21 mouse cellular contexts compared by ENCODE assay signal in the genomic region with DNA sequence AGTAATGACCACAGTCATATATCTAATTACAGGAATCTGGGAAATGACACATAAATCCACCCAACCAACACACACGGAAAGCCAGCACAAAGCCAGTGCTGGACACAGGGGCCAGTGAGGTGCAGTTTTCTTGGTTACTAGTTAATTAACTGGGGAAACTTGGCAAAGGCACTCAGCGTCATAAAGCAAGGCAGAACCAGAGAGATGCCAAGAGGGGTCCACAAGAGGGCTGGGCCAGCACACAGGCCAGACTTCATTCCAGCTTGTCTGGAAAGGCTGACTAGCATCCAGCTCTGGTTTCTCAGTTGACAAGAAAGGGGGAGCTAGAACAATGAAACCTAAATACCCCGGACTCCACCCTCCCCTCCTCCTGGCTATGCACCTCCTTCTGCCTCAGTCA. TPM values are rescaled to one million over a fixed set of nuclear protein-coding genes. Genes with fewer than 3 reads are reported as not detected.
DNase-seq lines count a peak whose midpoint lies in the region; ATAC-seq and TF ChIP-seq lines count a peak whose summit lies in the region.
"Had no signal": no experiment of that assay in that cellular context is flagged by ENCODE, and none has a peak within 500 bp of the region (broad histone marks: within the 10 kb centered on the region; RNA-seq: fewer than 3 reads in every experiment).

No protein-coding gene starts in this region.

- H3K4me3 ChIP-seq in forebrain, embryonic 14.5 days (ENCODE audit: low read depth, low read length): no peak overlapping the region
- H3K4me3 ChIP-seq in forebrain, embryonic 11.5 days (ENCODE audit: low read depth, low read length): no peak overlapping the region
- H3K4me3 ChIP-seq: hindbrain, embryonic 12.5 days; midbrain, embryonic 10.5 days; myocyte had no signal

- no peak for TF ChIP-seq CTCF in brain, embryonic 14.5 days (IDR thresholded peaks at IDR 0.05; ENCODE audit: borderline replicate concordance, extremely low read depth, insufficient read depth, insufficient read length)

- ATAC-seq in forebrain, embryonic 14.5 days: peak; percentile 44; the same call in 1 of the 2 replicates
- no peak for ATAC-seq in forebrain, embryonic 11.5 days (replicated peaks; ENCODE audit: low FRiP score)
- ATAC-seq in megakaryocyte, adult 5-6 weeks (ENCODE audit: poor library complexity, severe bottlenecking): no peak
- ATAC-seq: intestine, embryonic 16.5 days had no signal

- no peaks in the 10 kb centered on the region for H3K36me3 ChIP-seq in forebrain, embryonic 14.5 days (ENCODE audit: control insufficient read depth, insufficient read depth, low read length)
- H3K36me3 ChIP-seq in forebrain, embryonic 11.5 days (ENCODE audit: control insufficient read depth, insufficient read depth, low read length): no peaks in the 10 kb centered on the region
- H3K36me3 ChIP-seq: hindbrain, embryonic 12.5 days; midbrain, embryonic 10.5 days had no signal

- no peak overlapping the region for H3K27ac ChIP-seq in forebrain, embryonic 14.5 days (ENCODE audit: low read depth, low read length)
- H3K27ac ChIP-seq in forebrain, embryonic 11.5 days (ENCODE audit: low read depth, low read length): no peak overlapping the region
- H3K27ac ChIP-seq: hindbrain, embryonic 12.5 days; midbrain, embryonic 10.5 days had no signal

- H3K4me2 ChIP-seq in forebrain, embryonic 14.5 days (ENCODE audit: low read length): no peak overlapping the region
- no peak overlapping the region for H3K4me2 ChIP-seq in forebrain, embryonic 11.5 days (ENCODE audit: low read depth, low read length, severe bottlenecking)
- H3K4me2 ChIP-seq: hindbrain, embryonic 12.5 days; liver, embryonic 11.5 days had no signal

- H3K9me3 ChIP-seq in forebrain, embryonic 14.5 days (replicated peaks; ENCODE audit: control insufficient read depth, low read length): no peaks in the 10 kb centered on the region
- H3K9me3 ChIP-seq in forebrain, embryonic 11.5 days (ENCODE audit: control insufficient read depth, low read length): no peaks in the 10 kb centered on the region
- H3K9me3 ChIP-seq: hindbrain, embryonic 12.5 days; midbrain, embryonic 10.5 days had no signal

- H3K9ac ChIP-seq in forebrain, embryonic 14.5 days (ENCODE audit: low read length): no peak overlapping the region
- no peak overlapping the region for H3K9ac ChIP-seq in forebrain, embryonic 11.5 days (ENCODE audit: low read length)
- H3K9ac ChIP-seq: hindbrain, embryonic 12.5 days had no signal

- H3K27me3 ChIP-seq in forebrain, embryonic 14.5 days (replicated peaks; ENCODE audit: control insufficient read depth, insufficient read depth, low read length): no peaks in the 10 kb centered on the region
- no peaks in the 10 kb centered on the region for H3K27me3 ChIP-seq in forebrain, embryonic 11.5 days (ENCODE audit: control insufficient read depth, insufficient read depth, low read length)

- peak; percentile 50 for DNase-seq in forebrain, embryonic 14.5 days (ENCODE audit: low spot score)
- DNase-seq in forebrain, embryonic 11.5 days (ENCODE audit: low spot score): no peak
- DNase-seq in brain, embryonic 14.5 days (ENCODE audit: low read depth): peak; percentile 76
- peak; percentile 42 for DNase-seq in kidney, adult 9 months
- peak; percentile 32 to 36 for DNase-seq in kidney, postnatal 36 days
- DNase-seq in urinary bladder, postnatal 14 days (ENCODE audit: low spot score): no peak
- no peak for DNase-seq in adrenal gland, postnatal 25 days
- DNase-seq: adrenal gland, adult 8-10 months; cerebellum, adult 18-20 months; lung, adult 2 months; lung, postnatal 36 days; right cerebral cortex, adult 18-20 months had no signal

- H3K4me1 ChIP-seq in forebrain, embryonic 14.5 days (ENCODE audit: control insufficient read depth, insufficient read depth, low read length): no peaks in the 10 kb centered on the region; the same call in 1 of the 2 replicates
- no peaks in the 10 kb centered on the region; the same call in 1 of the 2 replicates for H3K4me1 ChIP-seq in forebrain, embryonic 11.5 days (replicated peaks; ENCODE audit: control insufficient read depth, insufficient read depth, low read length)
- H3K4me1 ChIP-seq: hindbrain, embryonic 12.5 days; midbrain, embryonic 10.5 days had no signal

- no peak for TF ChIP-seq POLR2A in brain, embryonic 14.5 days (IDR thresholded peaks at IDR 0.05; ENCODE audit: borderline replicate concordance, extremely low read depth, insufficient read depth, insufficient read length, poor library complexity, severe bottlenecking)

- WGBS in forebrain, embryonic 14.5 days: 40% methylated on average over 3 of the region's 3 CpGs
- WGBS in forebrain, embryonic 11.5 days: 59% methylated on average over 3 of the region's 3 CpGs

RNA-seq across cellular contexts. Expression of gene Gpr27, which starts 8.0 kb away (rescaled TPM):
- polyA plus RNA-seq in forebrain, embryonic 14.5 days (2014; fragmentation: Nextera tagmentation; extraction: Ambion mirVana): 14.7 and 16.4 TPM in 2 replicates
- polyA plus RNA-seq in forebrain, embryonic 11.5 days (2014; fragmentation: Nextera tagmentation; extraction: Ambion mirVana): 4.4 and 6.8 TPM in 2 replicates
- polyA plus RNA-seq in brain, embryonic 14.5 days (2012; rRNA removed): 26.5 and 38.8 TPM in 2 replicates
- 4.1 and 5.1 TPM in 2 replicates for total RNA-seq in megakaryocyte, adult 5-6 weeks (2015)
- 4.2 and 4.7 TPM in 2 replicates for total RNA-seq in megakaryocyte, adult 5-6 weeks (2017)
- 2.0 and 2.5 TPM in 2 replicates for total RNA-seq in adrenal gland, postnatal 25 days (2021)
- polyA plus RNA-seq: myocyte had no signal

RNA-seq across cellular contexts. Expression of gene Prok2, which starts 25.7 kb away (rescaled TPM):
- polyA plus RNA-seq in forebrain, embryonic 14.5 days (2014; fragmentation: Nextera tagmentation; extraction: Ambion mirVana): 1.5 and 2.0 TPM in 2 replicates
- polyA plus RNA-seq in forebrain, embryonic 11.5 days (2014; fragmentation: Nextera tagmentation; extraction: Ambion mirVana): 1.2 and 2.0 TPM in 2 replicates
- 0.06 and 0.46 TPM in 2 replicates for polyA plus RNA-seq in brain, embryonic 14.5 days (2012; rRNA removed)
- total RNA-seq in megakaryocyte, adult 5-6 weeks (2015): 4.7 and 6.3 TPM in 2 replicates
- total RNA-seq in megakaryocyte, adult 5-6 weeks (2017): 0.59 and 0.73 TPM in 2 replicates
- not detected in 2 replicates for total RNA-seq in adrenal gland, postnatal 25 days (2021)
- total RNA-seq: adrenal gland, adult 8-10 months; gastrocnemius, adult 8-10 months had no signal
- polyA plus RNA-seq: heart, embryonic 14.5 days; intestine, embryonic 16.5 days; liver, embryonic 11.5 days; lung, adult 2 months; midbrain, embryonic 10.5 days; myocyte; small intestine, adult 2 months had no signal

RNA-seq across cellular contexts. Expression of gene Gm20696, which starts 33.9 kb away (rescaled TPM):
- polyA plus RNA-seq in forebrain, embryonic 14.5 days (2014; fragmentation: Nextera tagmentation; extraction: Ambion mirVana): 0.99 and 2.3 TPM in 2 replicates
- 5.3 and 5.7 TPM in 2 replicates for polyA plus RNA-seq in forebrain, embryonic 11.5 days (2014; fragmentation: Nextera tagmentation; extraction: Ambion mirVana)
- polyA plus RNA-seq in brain, embryonic 14.5 days (2012; rRNA removed): 0.93 and 1.8 TPM in 2 replicates
- total RNA-seq in megakaryocyte, adult 5-6 weeks (2015): 9.6 and 12.1 TPM in 2 replicates
- 4.4 and 4.8 TPM in 2 replicates for total RNA-seq in megakaryocyte, adult 5-6 weeks (2017)
- 6.0 and 7.4 TPM in 2 replicates for total RNA-seq in adrenal gland, postnatal 25 days (2021)

RNA-seq across cellular contexts. Expression of gene Eif4e3, which starts 33.9 kb away (rescaled TPM):
- polyA plus RNA-seq in forebrain, embryonic 14.5 days (2014; fragmentation: Nextera tagmentation; extraction: Ambion mirVana): 8.8 and 9.5 TPM in 2 replicates
- 14.2 and 15.5 TPM in 2 replicates for polyA plus RNA-seq in forebrain, embryonic 11.5 days (2014; fragmentation: Nextera tagmentation; extraction: Ambion mirVana)
- 10.6 and 11.6 TPM in 2 replicates for polyA plus RNA-seq in brain, embryonic 14.5 days (2012; rRNA removed)
- total RNA-seq in megakaryocyte, adult 5-6 weeks (2015): 48.3 and 53.0 TPM in 2 replicates
- 45.4 and 56.4 TPM in 2 replicates for total RNA-seq in megakaryocyte, adult 5-6 weeks (2017)
- total RNA-seq in adrenal gland, postnatal 25 days (2021): 22.0 and 23.8 TPM in 2 replicates

Comparison
In these comparisons a context has a peak if more than half of its experiments do, and no peak if none do; other contexts are left out.
1. DNase-seq: peak in forebrain, embryonic 14.5 days (single experiment), brain, embryonic 14.5 days (single experiment), kidney, adult 9 months (single experiment) and kidney, postnatal 36 days (2 of 2); none in forebrain, embryonic 11.5 days (single experiment), urinary bladder, postnatal 14 days (single experiment) and adrenal gland, postnatal 25 days (single experiment).